Mouse (Mus musculus) adipose tissue, adult 10 weeks (tissue): ENCODE results near the gene Soat1. TPM values are rescaled to one million over a fixed set of nuclear protein-coding genes. Genes with fewer than 3 reads are reported as not detected.

ENCODE experiments used
- polyA plus RNA-seq: library from polyadenylated mRNA; stranded (reverse); fragments of 350-450 nt; fragmentation: Illumina TruSeq; extraction: RNeasy Lipid Tissue Mini Kit (QIAGEN cat#74804); gene quantifications from one replicate; pipeline ENCODE4 v1.2.3, GENCODE M21; 2014; ENCODE audit warnings: low read depth, low replicate concordance

Soat1 gene
- 12.8 TPM for polyA plus RNA-seq

DNA sequence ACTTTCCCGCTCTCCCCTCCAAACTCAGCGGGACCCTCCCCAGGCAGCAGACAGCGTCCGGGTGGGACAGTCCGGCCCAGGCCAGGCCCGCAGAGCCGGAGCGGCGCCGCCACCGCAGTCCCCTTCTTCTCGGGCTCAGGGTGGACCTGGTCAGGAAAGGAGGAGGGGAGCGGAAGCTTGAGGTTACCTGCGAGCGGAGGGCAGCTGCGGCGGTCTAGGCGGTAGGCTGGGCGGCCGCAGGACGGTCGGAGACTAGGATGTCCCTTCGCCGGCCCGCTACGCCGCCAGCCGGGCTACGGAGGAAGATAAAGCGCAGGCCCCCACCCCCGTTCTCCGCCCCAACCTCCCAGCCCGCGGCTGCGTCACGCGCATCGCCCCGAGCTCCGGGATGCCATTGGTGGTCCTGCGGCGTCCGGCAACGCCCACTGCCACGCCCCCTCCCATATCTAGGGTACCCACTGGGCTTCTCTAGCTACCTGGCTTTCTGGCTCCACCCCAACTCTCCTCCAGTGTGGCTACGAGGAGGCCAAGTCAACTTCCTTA is at the start of gene Soat1:
Gene Soat1, minus strand, starts transcription at position 371 of the 543 bp plus-strand sequence.

DNA sequence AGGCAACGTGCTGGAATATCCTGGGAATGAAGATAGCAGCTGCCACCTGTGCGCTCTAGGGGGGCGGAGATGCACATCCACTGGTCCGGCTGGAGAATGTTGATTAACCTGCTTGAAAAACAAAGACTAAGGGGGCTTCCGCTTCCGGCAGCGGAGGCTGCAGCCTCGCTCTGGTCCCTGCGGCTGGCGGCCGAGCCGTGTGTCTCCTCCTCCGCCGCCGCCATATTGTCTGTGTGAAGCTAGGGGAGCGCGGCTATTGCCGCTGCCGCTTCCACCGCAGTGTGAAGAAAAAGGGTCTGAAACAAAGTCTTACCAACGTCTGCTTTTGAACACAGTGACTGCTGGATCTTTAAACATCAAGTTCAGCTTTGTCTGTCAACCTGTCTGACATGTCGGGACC is 49.7 kb upstream of the Soat1 start, which contains the start of gene Gm10031:
Gene Gm10031, plus strand, starts transcription at position 171 of the 400 bp plus-strand sequence.

GRCm38 (mm10) chr1:156420671-156421297 is 53.3 kb downstream of the Soat1 start, which contains the start of gene Axdnd1:
Axdnd1 (minus strand) TSS chr1:156421159.

Other genes with a start within 250 kb of the Soat1 start
- gene Tdrd5, start 170.7 kb downstream of the Soat1 start, polyA plus RNA-seq: 1.6 TPM
- 0.09 TPM for gene Nphs2, start 163.6 kb downstream of the Soat1 start, polyA plus RNA-seq
- 271 TPM for gene Gm2000, start 108.3 kb downstream of the Soat1 start, polyA plus RNA-seq
- gene Axdnd1, start 53.2 kb downstream of the Soat1 start, polyA plus RNA-seq: 5.6 TPM
- gene Gm10031, start 49.7 kb upstream of the Soat1 start, polyA plus RNA-seq: 3.6 TPM
- gene Abl2, start 84.5 kb upstream of the Soat1 start, polyA plus RNA-seq: 10.7 TPM
- 13.8 TPM for gene Tor3a, start 200.0 kb upstream of the Soat1 start, polyA plus RNA-seq
- 79.9 TPM for gene Fam20b, start 244.8 kb upstream of the Soat1 start, polyA plus RNA-seq